ENCODE assay signal across 23 mouse cellular contexts in genomic region chr8:70081976-70082375, GRCm38 (mm10). TPM values are rescaled to one million over a fixed set of nuclear protein-coding genes. Genes with fewer than 3 reads are reported as not detected.
"Had no signal": no experiment of that assay in that cellular context is flagged by ENCODE, and none has a peak within 500 bp of the region (broad histone marks: within the 10 kb centered on the region; RNA-seq: fewer than 3 reads in every experiment).

No protein-coding gene starts in this region.

- DNase-seq: gastrocnemius, postnatal 14 days; gastrocnemius, postnatal 36 days; heart, adult 11 months; heart, adult 2 months; heart, postnatal 14 days; heart, postnatal 36 days; kidney, adult 11 months; kidney, adult 2 months; kidney, adult 9 months; kidney, postnatal 14 days; kidney, postnatal 36 days; layer of hippocampus, adult 9-11 months; layer of hippocampus, postnatal 36 days; left cerebral cortex, postnatal 4 days had no signal

RNA-seq across cellular contexts. Expression of gene Hapln4, which starts 1.3 kb away (rescaled TPM):
- polyA plus RNA-seq: heart, postnatal 0 days; hindbrain, embryonic 11.5 days; intestine, embryonic 14.5 days; kidney, embryonic 15.5 days; kidney, postnatal 0 days; limb, embryonic 13.5 days; liver, embryonic 16.5 days had no signal

RNA-seq across cellular contexts. Expression of gene Ncan, which starts 38.7 kb away (rescaled TPM):
- polyA plus RNA-seq: liver, adult 2 months; liver, embryonic 12.5 days had no signal
